ENCODE assay signal across 8 mouse cellular contexts in genomic region chr7:126777476-126777875, GRCm38 (mm10). TPM values are rescaled to one million over a fixed set of nuclear protein-coding genes. Genes with fewer than 3 reads are reported as not detected.
DNase-seq lines count a peak whose midpoint lies in the region; ATAC-seq lines count a peak whose summit lies in the region.

No protein-coding gene starts in this region.

- no peak for ATAC-seq in monocyte, adult 5-6 weeks (replicated peaks; ENCODE audit: insufficient number of reproducible peaks, low FRiP score, low TSS enrichment, poor library complexity, severe bottlenecking)

- peak overlapping the region; percentile 43 for H3K27ac ChIP-seq in macrophage

- peak overlapping the region; percentile 56 for H3K4me3 ChIP-seq in macrophage (ENCODE audit: inconsistent target)

- 0 out of 2 replicates have a peak, but pooled peaks cover 10% of the 10 kb centered on the region for H3K36me3 ChIP-seq in macrophage (ENCODE audit: inconsistent target)

- DNase-seq in adrenal gland, adult (ENCODE audit: inconsistent age in 2 of 2, low spot score in 1 of 2) = peak; percentile 53 to 80
- no peak for DNase-seq in adrenal gland, postnatal 25 days
- DNase-seq in thymus, postnatal 0 days (ENCODE audit: low spot score) = peak; percentile 12
- DNase-seq in thymus, postnatal 25 days = no peak
- peak; percentile 43 for DNase-seq in induced T-regulatory cell, adult 2 months (ENCODE audit: low read depth)
- DNase-seq in urinary bladder, postnatal 4 days (ENCODE audit: low spot score in 2 of 2) = no peak

- 59% methylated on average over 10 of the region's 10 CpGs for WGBS in macrophage (ENCODE audit: missing documents)

- H3K79me2 ChIP-seq in macrophage (ENCODE audit: inconsistent target) = peaks cover 10% of the 10 kb centered on the region; the same call in 1 of the 2 replicates

RNA-seq across cellular contexts. Expression of gene Ypel3, which starts 0.7 kb away (rescaled TPM):
- 122 and 181 TPM in 2 replicates for total RNA-seq in adrenal gland, postnatal 25 days (2021)
- 153 and 180 TPM in 2 replicates for polyA plus RNA-seq in thymus, postnatal 0 days (2015; fragmentation: Nextera tagmentation; extraction: Ambion mirVana)
- 100 to 1,000 TPM in 8 of 26 experiments, 10 to 100 TPM in 18; 14.8 to 230 (median 79.5) TPM for total RNA-seq in macrophage (2018; cell fraction: chromatin; rRNA removed)
- total RNA-seq in macrophage (2018; cell fraction: cytosol; rRNA removed) = 100 to 1,000 TPM in 12 of 26 experiments, 10 to 100 TPM in 14; 32.4 to 175 (median 76.1) TPM
- total RNA-seq in macrophage (2018; cell fraction: nucleus; rRNA removed) = 100 to 1,000 TPM in 8 of 26 experiments, 10 to 100 TPM in 18; 23.9 to 225 (median 71.2) TPM
- polyA plus RNA-seq in macrophage (2018) = 40.6 to 227 TPM (median 90.3 TPM) in 3 replicates
- 139 to 175 TPM (median 161 TPM) in 3 replicates for total RNA-seq in monocyte, adult 5-6 weeks (2017)

RNA-seq across cellular contexts. Expression of gene Tbx6, which starts 3.8 kb away (rescaled TPM):
- 0.67 and 1.6 TPM in 2 replicates for total RNA-seq in adrenal gland, postnatal 25 days (2021)
- polyA plus RNA-seq in thymus, postnatal 0 days (2015; fragmentation: Nextera tagmentation; extraction: Ambion mirVana) = 0.28 and 0.48 TPM in 2 replicates
- total RNA-seq in macrophage (2018; cell fraction: chromatin; rRNA removed) = 1 to 10 TPM in 12 of 26 experiments, under 1 TPM in 7, not detected in 7; 0.45 to 3.9 (median 1.1) TPM
- under 1 TPM in 15 of 26 experiments, not detected in 11; 0.05 to 0.39 (median 0.15) TPM for total RNA-seq in macrophage (2018; cell fraction: cytosol; rRNA removed)
- total RNA-seq in macrophage (2018; cell fraction: nucleus; rRNA removed) = 1 to 10 TPM in 11 of 26 experiments, under 1 TPM in 14, not detected in 1; 0.23 to 6.2 (median 0.81) TPM
- polyA plus RNA-seq in macrophage (2018) = 0.19 to 0.25 TPM in 2 of 3 replicates, not detected in the other
- total RNA-seq in monocyte, adult 5-6 weeks (2017) = 2.0 to 3.8 TPM (median 2.2 TPM) in 3 replicates

RNA-seq across cellular contexts. Expression of gene Gdpd3, which starts 11.3 kb away (rescaled TPM):
- total RNA-seq in adrenal gland, postnatal 25 days (2021) = 6.5 and 7.5 TPM in 2 replicates
- 1.6 TPM in 2 replicates for polyA plus RNA-seq in thymus, postnatal 0 days (2015; fragmentation: Nextera tagmentation; extraction: Ambion mirVana)
- 10 to 100 TPM in 18 of 26 experiments, 1 to 10 TPM in 8; 5.4 to 34.4 (median 12.1) TPM for total RNA-seq in macrophage (2018; cell fraction: chromatin; rRNA removed)
- total RNA-seq in macrophage (2018; cell fraction: cytosol; rRNA removed) = 1 to 10 TPM in 25 of 26 experiments, under 1 TPM in 1; 0.89 to 4.3 (median 2.2) TPM
- 10 to 100 TPM in 9 of 26 experiments, 1 to 10 TPM in 17; 2.0 to 29.7 (median 7.8) TPM for total RNA-seq in macrophage (2018; cell fraction: nucleus; rRNA removed)
- polyA plus RNA-seq in macrophage (2018) = 1.9 to 3.3 TPM (median 2.6 TPM) in 3 replicates
- total RNA-seq in monocyte, adult 5-6 weeks (2017) = 18.3 to 26.4 TPM (median 23.7 TPM) in 3 replicates

RNA-seq across cellular contexts. Expression of gene Ppp4c, which starts 14.8 kb away (rescaled TPM):
- 91.5 and 101 TPM in 2 replicates for total RNA-seq in adrenal gland, postnatal 25 days (2021)
- 306 TPM in 2 replicates for polyA plus RNA-seq in thymus, postnatal 0 days (2015; fragmentation: Nextera tagmentation; extraction: Ambion mirVana)
- 100 to 1,000 TPM; 229 to 414 (median 301) TPM for total RNA-seq in macrophage (2018; cell fraction: chromatin; rRNA removed)
- 100 to 1,000 TPM; 114 to 160 (median 137) TPM for total RNA-seq in macrophage (2018; cell fraction: cytosol; rRNA removed)
- total RNA-seq in macrophage (2018; cell fraction: nucleus; rRNA removed) = 100 to 1,000 TPM; 130 to 231 (median 195) TPM
- 62.0 to 139 TPM (median 129 TPM) in 3 replicates for polyA plus RNA-seq in macrophage (2018)
- total RNA-seq in monocyte, adult 5-6 weeks (2017) = 235 to 253 TPM (median 240 TPM) in 3 replicates

RNA-seq across cellular contexts. Expression of gene Mapk3, which starts 18.1 kb away (rescaled TPM):
- total RNA-seq in adrenal gland, postnatal 25 days (2021) = 142 and 170 TPM in 2 replicates
- polyA plus RNA-seq in thymus, postnatal 0 days (2015; fragmentation: Nextera tagmentation; extraction: Ambion mirVana) = 35.6 and 37.4 TPM in 2 replicates
- 10 to 100 TPM; 14.2 to 69.2 (median 35.5) TPM for total RNA-seq in macrophage (2018; cell fraction: chromatin; rRNA removed)
- total RNA-seq in macrophage (2018; cell fraction: cytosol; rRNA removed) = 100 to 1,000 TPM; 111 to 204 (median 139) TPM
- 100 to 1,000 TPM in 3 of 26 experiments, 10 to 100 TPM in 23; 34.8 to 107 (median 61.2) TPM for total RNA-seq in macrophage (2018; cell fraction: nucleus; rRNA removed)
- polyA plus RNA-seq in macrophage (2018) = 129 to 232 TPM (median 188 TPM) in 3 replicates
- 40.9 to 55.3 TPM (median 48.6 TPM) in 3 replicates for total RNA-seq in monocyte, adult 5-6 weeks (2017)

Comparison
In these comparisons a context has a peak if more than half of its experiments do, and no peak if none do; other contexts are left out.
1. DNase-seq: peak in adrenal gland, adult (2 of 2), thymus, postnatal 0 days (single experiment) and induced T-regulatory cell, adult 2 months (single experiment); none in adrenal gland, postnatal 25 days (single experiment), thymus, postnatal 25 days (single experiment) and urinary bladder, postnatal 4 days (0 of 2).